Mouse (Mus musculus) embryonic facial prominence, embryonic 11.5 days (tissue): ENCODE measurements around the gene Cyyr1. TPM values are rescaled to one million over a fixed set of nuclear protein-coding genes. Genes with fewer than 3 reads are reported as not detected.

Experiments
- ATAC-seq: fragments of 200-750 bp; cut with Nextera tagmentation; replicated peaks from 2 replicates; pipeline ENCODE4 v1.8.0; 2017; ENCODE audit warnings: low read depth; ENCODE audit not compliant: insufficient number of reproducible peaks, low FRiP score, low TSS enrichment
- DNase-seq: peaks from one replicate; pipeline ENCODE4 v3.0.0-alpha.2; 2015; ENCODE audit warnings: low spot score
- H3K27ac ChIP-seq: fragments of 300-500 bp; sonication (generic); replicated peaks from 2 replicates; pipeline ENCODE4 v1.5.1; 2014; ENCODE audit warnings: mild to moderate bottlenecking, low read depth, low read length, control low read depth
- H3K27me3 ChIP-seq: fragments of 300-500 bp; sonication (generic); 2 replicates; pipeline ENCODE4 v1.6.1; 2014; ENCODE audit warnings: mild to moderate bottlenecking, low read length, moderate library complexity, mixed read lengths; ENCODE audit not compliant: control insufficient read depth, insufficient read depth
- H3K36me3 ChIP-seq: fragments of 300-500 bp; sonication (generic); replicated peaks from 2 replicates; pipeline ENCODE4 v1.6.1; 2014; ENCODE audit warnings: low read depth, mild to moderate bottlenecking, low read length, moderate library complexity, mixed read lengths; ENCODE audit not compliant: control insufficient read depth, insufficient read depth
- H3K4me1 ChIP-seq: fragments of 300-500 bp; sonication (generic); 2 replicates; pipeline ENCODE4 v1.6.1; 2014; ENCODE audit warnings: low read length, mixed read lengths; ENCODE audit not compliant: control insufficient read depth, insufficient read depth
- H3K4me2 ChIP-seq: fragments of 300-500 bp; sonication (generic); 2 replicates; pipeline ENCODE4 v1.6.1; 2014; ENCODE audit warnings: low read depth, mild to moderate bottlenecking, control low read depth, low read length, moderate library complexity
- H3K4me3 ChIP-seq: fragments of 300-500 bp; sonication (generic); 2 replicates; pipeline ENCODE4 v1.5.1; 2014; ENCODE audit warnings: low read depth, low read length, control low read depth
- H3K9ac ChIP-seq: fragments of 300-500 bp; sonication (generic); replicated peaks from 2 replicates; pipeline ENCODE4 v1.6.1; 2014; ENCODE audit warnings: mild to moderate bottlenecking, control low read depth, low read length
- H3K9me3 ChIP-seq: fragments of 300-500 bp; sonication (generic); replicated peaks from 2 replicates; pipeline ENCODE4 v1.6.1; 2016; ENCODE audit warnings: mild to moderate bottlenecking, low read length, inconsistent platforms, mixed read lengths; ENCODE audit not compliant: control insufficient read depth
- whole genome bisulfite sequencing: fragments of 180-500 bp; shearing (Covaris S2); extraction: QIAGEN DNeasy Blood & Tissue Kit; methylation state at CpG from one replicate; pipeline ENCODE4 v1.1.7; 2014; 5-methylcytosine and 5-hydroxymethylcytosine counted together
- polyA plus RNA-seq: library from polyadenylated mRNA; unstranded; fragments of >200 nt; fragmentation: Nextera tagmentation; extraction: Ambion mirVana; gene quantifications from 2 replicates; pipeline ENCODE4 v1.2.1, GENCODE M21; 2014

Gene Cyyr1
- polyA plus RNA-seq, 1 experiment from 2014 or later, result 2.5 TPM

GRCm38 (mm10) chr16:85446306-85446705, 106.9 kb downstream of the Cyyr1 start:
- Histone ChIP-seq H3K36me3 (no peaks in the 10 kb centered on the region), H3K4me3 (no peak overlapping the region), H3K4me2 (no peak overlapping the region), H3K4me1 (no peaks in the 10 kb centered on the region), H3K27ac (no peak overlapping the region), H3K9ac (no peak overlapping the region), H3K27me3 (no peaks in the 10 kb centered on the region), H3K9me3 (no peaks in the 10 kb centered on the region)
- DNase-seq (no peak), ATAC-seq (no peak)
- 70% methylated on average over 1 of the region's 1 CpGs for WGBS

GRCm38 (mm10) chr16:85445801-85446200, 107.4 kb downstream of the Cyyr1 start:
- Histone ChIP-seq H3K27me3 (no peaks in the 10 kb centered on the region), H3K4me3 (no peak overlapping the region), H3K4me2 (no peak overlapping the region), H3K36me3 (no peaks in the 10 kb centered on the region), H3K9me3 (no peaks in the 10 kb centered on the region), H3K9ac (no peak overlapping the region), H3K27ac (no peak overlapping the region), H3K4me1 (no peaks in the 10 kb centered on the region)
- ATAC-seq, result no peak
- WGBS, result 79% methylated on average over 3 of the region's 3 CpGs
- DNase-seq, result no peak

GRCm38 (mm10) chr16:85435427-85435826, 117.8 kb downstream of the Cyyr1 start:
- H3K4me2 ChIP-seq, result no peak overlapping the region
- WGBS, result 63% methylated on average over 2 of the region's 2 CpGs
- no peak overlapping the region for H3K27ac ChIP-seq
- H3K9me3 ChIP-seq, result no peaks in the 10 kb centered on the region
- ATAC-seq (no peak), DNase-seq (no peak)
- H3K9ac ChIP-seq, result no peak overlapping the region
- no peaks in the 10 kb centered on the region for H3K27me3 ChIP-seq
- no peaks in the 10 kb centered on the region for H3K4me1 ChIP-seq
- H3K4me3 ChIP-seq, result no peak overlapping the region
- no peaks in the 10 kb centered on the region for H3K36me3 ChIP-seq

- no peaks in the 10 kb centered on the region for H3K36me3 ChIP-seq
- H3K9ac ChIP-seq, result no peak overlapping the region
- H3K4me2 ChIP-seq, result no peak overlapping the region
- no peak overlapping the region for H3K4me3 ChIP-seq
- 42% methylated on average over 3 of the region's 3 CpGs for WGBS
- no peaks in the 10 kb centered on the region for H3K27me3 ChIP-seq
- H3K9me3 ChIP-seq, result no peaks in the 10 kb centered on the region
- no peak for DNase-seq
- H3K4me1 ChIP-seq, result no peaks in the 10 kb centered on the region
- H3K27ac ChIP-seq, result no peak overlapping the region
- ATAC-seq, result no peak
Measured at GRCm38 (mm10) chr16:85429173-85429572, 124.0 kb downstream of the Cyyr1 start.

GRCm38 (mm10) chr16:85422889-85423288, 130.3 kb downstream of the Cyyr1 start:
- 72% methylated on average over 2 of the region's 2 CpGs for WGBS
- DNase-seq (no peak), ATAC-seq (no peak)
- Histone ChIP-seq H3K4me2 (no peak overlapping the region), H3K4me3 (no peak overlapping the region), H3K27me3 (no peaks in the 10 kb centered on the region), H3K4me1 (no peaks in the 10 kb centered on the region), H3K27ac (no peak overlapping the region), H3K9ac (no peak overlapping the region), H3K9me3 (no peaks in the 10 kb centered on the region), H3K36me3 (no peaks in the 10 kb centered on the region)

- H3K27ac ChIP-seq, result no peak overlapping the region
- no peaks in the 10 kb centered on the region for H3K27me3 ChIP-seq
- no peak overlapping the region for H3K4me2 ChIP-seq
- no peak overlapping the region for H3K4me3 ChIP-seq
- H3K9me3 ChIP-seq, result no peaks in the 10 kb centered on the region
- no peak for ATAC-seq
- H3K36me3 ChIP-seq, result no peaks in the 10 kb centered on the region
- no peaks in the 10 kb centered on the region for H3K4me1 ChIP-seq
- no peak for DNase-seq
- H3K9ac ChIP-seq, result no peak overlapping the region
- 87% methylated on average over 3 of the region's 3 CpGs for WGBS
Measured at GRCm38 (mm10) chr16:85415415-85415814, 137.8 kb downstream of the Cyyr1 start.

- Histone ChIP-seq H3K27ac (no peak overlapping the region), H3K27me3 (no peaks in the 10 kb centered on the region), H3K4me3 (no peak overlapping the region), H3K4me2 (no peak overlapping the region), H3K4me1 (no peaks in the 10 kb centered on the region), H3K9ac (no peak overlapping the region), H3K36me3 (no peaks in the 10 kb centered on the region), H3K9me3 (no peaks in the 10 kb centered on the region)
- WGBS, result 24% methylated on average over 4 of the region's 4 CpGs
- DNase-seq, result peak; percentile 4
- no peak for ATAC-seq
Measured at GRCm38 (mm10) chr16:85393430-85393948, 159.7 kb downstream of the Cyyr1 start.

GRCm38 (mm10) chr16:85386801-85387200, 166.4 kb downstream of the Cyyr1 start:
- WGBS, result 60% methylated on average over 5 of the region's 5 CpGs
- DNase-seq, result no peak

More at GRCm38 (mm10) chr16:85386801-85387200, 166.4 kb downstream of the Cyyr1 start:
- Histone ChIP-seq H3K9me3 (no peaks in the 10 kb centered on the region), H3K4me2 (no peak overlapping the region), H3K27me3 (no peaks in the 10 kb centered on the region), H3K27ac (no peak overlapping the region), H3K4me3 (no peak overlapping the region), H3K36me3 (no peaks in the 10 kb centered on the region), H3K4me1 (no peaks in the 10 kb centered on the region), H3K9ac (no peak overlapping the region)
- no peak for ATAC-seq
